Mouse (Mus musculus): ENCODE measurements around the gene Alkbh2.

GRCm38 (mm10) chr5:114101873-114102272, 26.1 kb downstream of the Alkbh2 start:
- no peak for TF ChIP-seq CTCF (IDR thresholded peaks at IDR 0.05; ENCODE audit: insufficient read depth, low read length)
- no peak for TF ChIP-seq POLR2A (IDR thresholded peaks at IDR 0.05; ENCODE audit: borderline replicate concordance, extremely low read depth, low read depth, low read length)

All from lung, adult 2 months (tissue).